ENCODE assay signal across 22 mouse cellular contexts in the genomic region with DNA sequence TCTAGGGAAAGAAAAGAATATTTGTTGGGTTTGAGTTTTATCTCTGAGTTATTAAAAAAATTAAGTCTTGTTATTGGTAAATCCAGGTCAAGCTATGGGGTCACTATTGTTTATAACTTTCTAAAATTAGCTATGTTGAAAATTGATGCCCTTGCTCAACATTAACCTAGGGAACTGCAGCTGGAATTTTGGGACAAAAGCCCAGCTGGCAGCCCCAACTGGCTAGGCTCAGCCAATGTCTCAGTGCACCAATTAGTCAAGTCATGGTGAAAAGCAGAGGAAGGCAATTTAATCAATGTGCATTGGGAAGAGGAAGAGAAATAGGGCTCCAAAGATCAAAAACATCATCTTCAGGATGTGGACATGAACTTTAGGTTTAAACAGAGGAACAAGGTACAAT.
DNase-seq lines count a peak whose midpoint lies in the region; ATAC-seq and TF ChIP-seq lines count a peak whose summit lies in the region.
"Had no signal": no experiment of that assay in that cellular context is flagged by ENCODE, and none has a peak within 500 bp of the region (broad histone marks: within the 10 kb centered on the region; RNA-seq: fewer than 3 reads in every experiment).

No protein-coding gene starts in this region.

- TF ChIP-seq CTCF in lung, embryonic 14.5 days (IDR thresholded peaks at IDR 0.05; ENCODE audit: low read depth): no peak
- TF ChIP-seq CTCF in lung, adult 2 months (IDR thresholded peaks at IDR 0.05; ENCODE audit: insufficient read depth, low read length): no peak

- intact Hi-C loops in gastrocnemius, postnatal 14 days (cut with DNase I; ENCODE audit: low total_unique reads): no loop called here

- no peak overlapping the region for H3K27ac ChIP-seq in lung, embryonic 14.5 days (ENCODE audit: low read depth)
- no peak overlapping the region for H3K27ac ChIP-seq in heart, embryonic 10.5 days
- H3K27ac ChIP-seq in forebrain, embryonic 10.5 days: no peak overlapping the region
- H3K27ac ChIP-seq: embryonic facial prominence, embryonic 12.5 days; hindbrain, postnatal 0 days; limb, embryonic 13.5 days; liver, embryonic 14.5 days had no signal

- H3K9me3 ChIP-seq in lung, embryonic 14.5 days (ENCODE audit: low read depth, low read length): no peaks in the 10 kb centered on the region
- no peaks in the 10 kb centered on the region for H3K9me3 ChIP-seq in heart, embryonic 10.5 days
- no peaks in the 10 kb centered on the region for H3K9me3 ChIP-seq in forebrain, embryonic 10.5 days
- H3K9me3 ChIP-seq: embryonic facial prominence, embryonic 12.5 days; heart, embryonic 12.5 days; limb, embryonic 13.5 days had no signal

- DNase-seq in gastrocnemius, adult 18-20 months (ENCODE audit: low spot score): peak; percentile 16
- DNase-seq in gastrocnemius, postnatal 4 days (ENCODE audit: low spot score in 2 of 2): no peak
- DNase-seq in lung, embryonic 14.5 days: peak; percentile 13
- DNase-seq in lung, adult 2 months: no peak
- peak; percentile 19 for DNase-seq in gastrocnemius, postnatal 14 days
- peak; percentile 8 for DNase-seq in retina, postnatal 1 day
- no peak for DNase-seq in heart, embryonic 10.5 days (ENCODE audit: low spot score)
- no peak for DNase-seq in forebrain, embryonic 10.5 days (ENCODE audit: extremely low spot score, low spot score)
- DNase-seq: cerebellum, postnatal 25 days; heart, postnatal 10 days; kidney, adult 9 months; kidney, postnatal 25 days; layer of hippocampus, postnatal 36 days; midbrain, embryonic 14.5 days; thymus, postnatal 14 days had no signal

- no peaks in the 10 kb centered on the region for H3K27me3 ChIP-seq in lung, embryonic 14.5 days (ENCODE audit: insufficient read depth, low read length)
- no peaks in the 10 kb centered on the region for H3K27me3 ChIP-seq in heart, embryonic 10.5 days (ENCODE audit: insufficient read depth, poor library complexity, severe bottlenecking)
- no peaks in the 10 kb centered on the region for H3K27me3 ChIP-seq in forebrain, embryonic 10.5 days (ENCODE audit: poor library complexity, severe bottlenecking)
- H3K27me3 ChIP-seq: embryonic facial prominence, embryonic 12.5 days; heart, embryonic 12.5 days; limb, embryonic 13.5 days had no signal

- H3K36me3 ChIP-seq in lung, embryonic 14.5 days (ENCODE audit: insufficient read depth): no peaks in the 10 kb centered on the region
- no peaks in the 10 kb centered on the region for H3K36me3 ChIP-seq in heart, embryonic 10.5 days
- no peaks in the 10 kb centered on the region for H3K36me3 ChIP-seq in forebrain, embryonic 10.5 days (replicated peaks)
- H3K36me3 ChIP-seq: embryonic facial prominence, embryonic 12.5 days; heart, embryonic 12.5 days; limb, embryonic 13.5 days had no signal

- H3K9ac ChIP-seq in lung, embryonic 14.5 days: no peak overlapping the region
- H3K9ac ChIP-seq: embryonic facial prominence, embryonic 12.5 days; heart, embryonic 12.5 days; limb, embryonic 13.5 days; liver, embryonic 14.5 days had no signal

- no peaks in the 10 kb centered on the region for H3K4me1 ChIP-seq in lung, embryonic 14.5 days (ENCODE audit: insufficient read depth)
- H3K4me1 ChIP-seq in lung, adult 2 months (ENCODE audit: control insufficient read depth, insufficient read depth, low read length): no peaks in the 10 kb centered on the region
- no peaks in the 10 kb centered on the region for H3K4me1 ChIP-seq in heart, embryonic 10.5 days
- no peaks in the 10 kb centered on the region for H3K4me1 ChIP-seq in forebrain, embryonic 10.5 days
- H3K4me1 ChIP-seq: embryonic facial prominence, embryonic 12.5 days; heart, embryonic 12.5 days; limb, embryonic 13.5 days had no signal

- H3K4me2 ChIP-seq in lung, embryonic 14.5 days: no peak overlapping the region
- H3K4me2 ChIP-seq: embryonic facial prominence, embryonic 12.5 days; heart, embryonic 12.5 days; limb, embryonic 13.5 days had no signal

- no peak for ATAC-seq in lung, embryonic 14.5 days (ENCODE audit: insufficient read depth)
- ATAC-seq: forebrain, embryonic 14.5 days; hindbrain, postnatal 0 days; intestine, embryonic 16.5 days had no signal

- H3K4me3 ChIP-seq in lung, embryonic 14.5 days (ENCODE audit: low read depth, low read length): no peak overlapping the region
- no peak overlapping the region for H3K4me3 ChIP-seq in lung, adult 2 months (replicated peaks; ENCODE audit: extremely low read depth, low read depth, low read length)
- no peak overlapping the region for H3K4me3 ChIP-seq in heart, embryonic 10.5 days
- no peak overlapping the region for H3K4me3 ChIP-seq in forebrain, embryonic 10.5 days
- H3K4me3 ChIP-seq: embryonic facial prominence, embryonic 12.5 days; heart, embryonic 12.5 days; limb, embryonic 13.5 days had no signal

- TF ChIP-seq POLR2A in lung, adult 2 months (IDR thresholded peaks at IDR 0.05; ENCODE audit: borderline replicate concordance, extremely low read depth, low read depth, low read length): no peak

Comparison
In these comparisons a context has a peak if more than half of its experiments do, and no peak if none do; other contexts are left out.
1. DNase-seq: peak in gastrocnemius, adult 18-20 months (single experiment), lung, embryonic 14.5 days (single experiment), gastrocnemius, postnatal 14 days (single experiment) and retina, postnatal 1 day (single experiment); none in gastrocnemius, postnatal 4 days (0 of 2), lung, adult 2 months (single experiment), heart, embryonic 10.5 days (single experiment) and forebrain, embryonic 10.5 days (single experiment).